Mouse (Mus musculus) heart, embryonic 13.5 days (tissue): Measurements from ENCODE around the gene Igfbp4. TPM values are rescaled to one million over a fixed set of nuclear protein-coding genes. Genes with fewer than 3 reads are reported as not detected.

ENCODE experiments used
- ATAC-seq: fragments of 200-750 bp; cut with Nextera tagmentation; 2 replicates; pipeline ENCODE4 v1.8.0; 2017; ENCODE audit warnings: moderate TSS enrichment; ENCODE audit not compliant: insufficient number of reproducible peaks, low FRiP score, low TSS enrichment; ENCODE audit errors: extremely low read depth
- H3K27ac ChIP-seq: fragments of 300-500 bp; sonication (generic); replicated peaks from 2 replicates; pipeline ENCODE4 v1.5.1; 2015; ENCODE audit warnings: moderate library complexity, mild to moderate bottlenecking, inconsistent platforms
- H3K27me3 ChIP-seq: fragments of 300-500 bp; sonication (generic); replicated peaks from 2 replicates; pipeline ENCODE4 v1.6.1; 2015; ENCODE audit warnings: mild to moderate bottlenecking, inconsistent platforms
- H3K36me3 ChIP-seq: fragments of 300-500 bp; sonication (generic); 2 replicates; pipeline ENCODE4 v1.6.1; 2015; ENCODE audit warnings: mild to moderate bottlenecking, inconsistent platforms
- H3K4me1 ChIP-seq: fragments of 300-500 bp; sonication (generic); 2 replicates; pipeline ENCODE4 v1.6.1; 2015; ENCODE audit warnings: inconsistent platforms
- H3K4me2 ChIP-seq: fragments of 300-500 bp; sonication (generic); 2 replicates; pipeline ENCODE4 v1.6.1; 2015; ENCODE audit warnings: inconsistent platforms, mild to moderate bottlenecking, moderate library complexity
- H3K4me3 ChIP-seq: fragments of 300-500 bp; sonication (generic); 2 replicates; pipeline ENCODE4 v1.5.1; 2015; ENCODE audit warnings: moderate library complexity, mild to moderate bottlenecking, inconsistent platforms
- H3K9ac ChIP-seq: fragments of 300-500 bp; sonication (generic); 2 replicates; pipeline ENCODE4 v1.6.1; 2015; ENCODE audit warnings: inconsistent platforms, mild to moderate bottlenecking, moderate library complexity
- H3K9me3 ChIP-seq: fragments of 300-500 bp; sonication (generic); 2 replicates; pipeline ENCODE4 v1.6.1; 2016; ENCODE audit warnings: inconsistent platforms
- WGBS: fragments of 180-500 bp; shearing (Covaris S2); methylation state at CpG from one replicate; pipeline ENCODE4 v1.1.7; 2015; ENCODE audit warnings: mixed read lengths; 5-methylcytosine and 5-hydroxymethylcytosine counted together
- polyA plus RNA-seq: library from polyadenylated mRNA; unstranded; fragments of >200 nt; fragmentation: Nextera tagmentation; extraction: Ambion mirVana; gene quantifications from 2 replicates; pipeline ENCODE4 v1.2.1, GENCODE M21; 2015

The Igfbp4 gene
- polyA plus RNA-seq: 371 and 397 TPM in 2 replicates

DNA sequence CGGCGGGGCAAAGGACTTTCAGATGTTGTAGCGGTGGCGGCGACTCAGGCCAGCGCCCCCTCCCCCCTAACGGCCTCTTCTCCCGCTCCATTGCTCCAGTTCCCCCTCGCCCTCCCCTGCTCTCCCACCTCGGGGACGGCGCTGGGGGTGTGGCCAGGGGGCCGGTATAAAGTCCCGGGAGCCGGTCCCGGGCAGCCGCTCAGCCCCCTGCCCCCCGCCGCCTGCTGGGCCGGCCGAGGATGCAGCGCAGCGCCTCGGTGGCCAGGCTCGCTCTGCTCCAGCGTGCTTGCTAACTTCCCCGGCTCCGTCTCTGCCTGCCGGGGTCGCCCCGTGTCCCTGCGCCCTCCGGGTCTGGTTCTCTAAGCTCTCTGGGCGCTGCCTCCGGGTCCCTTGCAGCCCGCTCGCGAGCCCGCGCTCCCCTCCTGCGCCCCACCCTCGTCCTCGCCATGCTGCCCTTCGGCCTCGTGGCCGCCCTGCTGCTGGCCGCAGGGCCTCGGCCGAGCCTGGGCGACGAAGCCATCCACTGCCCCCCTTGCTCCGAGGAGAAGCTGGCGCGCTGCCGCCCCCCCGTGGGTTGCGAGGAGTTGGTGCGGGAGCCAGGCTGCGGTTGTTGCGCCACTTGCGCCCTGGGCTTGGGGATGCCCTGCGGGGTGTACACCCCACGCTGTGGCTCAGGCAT lies at the start of gene Igfbp4:
Gene Igfbp4, plus strand, starts transcription at position 194 of the 679 bp plus-strand sequence.
- Histone ChIP-seq H3K27ac (peak within 1 kb of the TSS; percentile 89), H3K9me3 (no peaks in the 10 kb centered on the region)

DNA sequence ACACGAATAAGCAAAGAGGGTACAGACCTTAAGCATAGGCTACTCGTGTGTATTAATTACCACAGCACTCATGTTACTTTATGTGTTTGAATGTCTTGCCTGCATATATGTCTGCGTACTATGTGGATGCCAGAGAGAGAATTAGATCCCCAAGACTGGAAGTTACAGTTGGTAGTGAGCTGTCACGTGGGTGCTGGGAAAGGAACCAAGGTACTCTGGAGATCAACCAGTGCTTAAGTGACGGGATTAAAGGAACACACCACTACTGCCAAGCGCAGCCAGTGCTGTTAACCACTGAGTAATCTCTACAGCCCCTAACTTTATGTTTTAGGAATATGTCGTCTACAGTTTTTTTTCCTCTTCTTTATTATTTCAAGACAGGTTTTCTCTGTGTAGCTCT lies 45.1 kb upstream of the Igfbp4 start:
- H3K4me3 ChIP-seq: no peak overlapping the region
- no peaks in the 10 kb centered on the region for H3K27me3 ChIP-seq
- H3K4me1 ChIP-seq: no peaks in the 10 kb centered on the region
- 91% methylated on average over 7 of the region's 7 CpGs for WGBS
- H3K36me3 ChIP-seq: peaks cover 97% of the 10 kb centered on the region
- no peak for ATAC-seq
- no peak overlapping the region for H3K27ac ChIP-seq
- H3K4me2 ChIP-seq: no peak overlapping the region
- H3K9ac ChIP-seq: no peak overlapping the region
- no peaks in the 10 kb centered on the region for H3K9me3 ChIP-seq

More for the DNA sequence above, at the start of gene Igfbp4:
- peak within 1 kb of the TSS; percentile 65 for H3K4me3 ChIP-seq
- peaks cover 11% of the 10 kb centered on the region for H3K27me3 ChIP-seq
- H3K9ac ChIP-seq: peak within 1 kb of the TSS; percentile 90
- peaks cover 44% of the 10 kb centered on the region for H3K4me1 ChIP-seq
- under 1% methylated on average over 60 of the region's 63 CpGs for WGBS
- ATAC-seq: peak; percentile 68
- peak within 1 kb of the TSS; percentile 88 for H3K4me2 ChIP-seq
- H3K36me3 ChIP-seq: peaks cover 7% of the 10 kb centered on the region

DNA sequence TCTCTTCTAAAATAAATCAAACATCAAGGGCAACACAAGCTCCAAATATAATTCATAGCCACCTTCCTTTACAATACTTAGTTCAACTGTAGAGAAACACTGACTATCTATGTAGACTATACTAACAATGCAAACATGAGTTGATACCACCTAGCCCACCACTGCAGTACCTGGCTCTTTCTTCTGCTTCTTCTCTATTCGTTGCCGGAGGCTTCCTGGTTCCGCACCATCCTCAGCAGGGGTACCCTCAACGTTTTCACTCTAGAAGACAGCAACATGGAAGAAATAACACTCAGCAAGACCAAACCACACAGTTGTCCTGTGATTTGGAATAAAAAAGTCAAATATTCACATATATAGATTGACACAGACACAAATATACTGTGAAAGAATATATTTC lies 43.4 kb upstream of the Igfbp4 start:
- no peaks in the 10 kb centered on the region for H3K9me3 ChIP-seq
- 89% methylated on average over 4 of the region's 4 CpGs for WGBS
- no peak overlapping the region for H3K9ac ChIP-seq
- peaks cover 100% of the 10 kb centered on the region for H3K36me3 ChIP-seq
- H3K4me1 ChIP-seq: no peaks in the 10 kb centered on the region
- H3K4me2 ChIP-seq: no peak overlapping the region
- no peak overlapping the region for H3K4me3 ChIP-seq
- H3K27ac ChIP-seq: no peak overlapping the region
- ATAC-seq: no peak
- no peaks in the 10 kb centered on the region for H3K27me3 ChIP-seq

DNA sequence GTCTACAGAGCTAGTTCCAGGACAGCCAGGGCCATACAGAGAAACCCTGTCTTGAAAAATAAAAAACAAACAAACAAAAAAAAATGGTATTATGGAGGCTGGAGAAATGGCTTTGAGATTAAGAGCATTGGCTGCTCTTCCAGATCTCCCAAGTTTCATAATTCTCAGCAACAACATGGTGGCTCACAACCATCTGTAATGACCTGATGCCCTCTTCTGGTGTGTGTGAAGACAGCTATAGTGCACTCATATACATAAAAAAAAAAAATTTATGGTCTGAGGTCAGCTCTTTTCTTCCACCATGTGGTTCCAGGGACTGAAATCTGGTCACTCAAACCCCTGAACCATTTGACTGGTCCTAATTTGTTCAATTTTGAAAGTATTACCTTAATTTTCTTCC lies 42.3 kb upstream of the Igfbp4 start:
- Histone ChIP-seq H3K4me3 (no peak overlapping the region), H3K9me3 (no peaks in the 10 kb centered on the region), H3K4me2 (no peak overlapping the region), H3K4me1 (no peaks in the 10 kb centered on the region), H3K27ac (no peak overlapping the region), H3K9ac (no peak overlapping the region), H3K27me3 (no peaks in the 10 kb centered on the region), H3K36me3 (peaks cover 100% of the 10 kb centered on the region)
- no peak for ATAC-seq

DNA sequence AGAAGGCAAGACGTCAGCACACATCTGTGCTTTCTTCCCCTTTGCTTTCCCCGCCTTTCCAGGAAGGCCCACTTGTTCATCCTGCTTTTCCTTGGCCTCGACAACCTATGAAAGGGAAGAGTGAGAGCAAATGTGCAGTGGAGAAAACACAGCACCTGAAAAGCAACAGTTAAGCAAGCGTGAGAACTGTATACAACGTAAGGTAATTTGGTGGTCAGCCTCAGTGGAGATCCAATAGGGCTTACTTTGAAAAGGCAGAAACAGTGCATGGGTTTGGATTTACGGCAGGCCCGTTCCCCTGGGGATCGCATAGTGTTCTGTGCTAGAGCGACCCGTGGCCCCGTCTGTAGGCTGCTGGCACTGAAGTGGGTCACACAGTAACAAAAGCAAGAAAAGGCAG lies 41.8 kb upstream of the Igfbp4 start:
- whole genome bisulfite sequencing: 92% methylated on average over 11 of the region's 11 CpGs
- H3K4me3 ChIP-seq: no peak overlapping the region
- no peak overlapping the region for H3K9ac ChIP-seq

DNA sequence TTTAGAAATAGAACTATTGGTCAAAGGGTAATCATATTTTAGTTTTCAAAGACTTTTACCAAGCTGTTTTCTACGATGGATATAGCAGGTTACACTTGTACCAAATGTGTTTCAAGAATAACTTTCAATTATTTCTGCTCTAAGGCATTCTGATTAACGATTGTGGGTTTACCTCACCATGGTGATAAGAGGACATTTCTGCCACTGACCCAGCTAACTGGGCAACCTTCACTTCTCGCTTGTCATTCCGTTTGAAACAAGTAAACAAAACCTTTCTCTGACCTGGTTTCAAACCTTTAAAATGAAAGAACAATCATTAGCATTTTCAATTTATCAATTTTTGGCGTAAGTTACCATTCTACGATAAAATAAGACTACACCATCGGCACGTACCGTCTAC lies 34.3 kb upstream of the Igfbp4 start:
- no peaks in the 10 kb centered on the region for H3K27me3 ChIP-seq
- H3K27ac ChIP-seq: no peak overlapping the region
- H3K4me2 ChIP-seq: no peak overlapping the region
- no peaks in the 10 kb centered on the region for H3K4me1 ChIP-seq
- 91% methylated on average over 9 of the region's 9 CpGs for WGBS
- peaks cover 99% of the 10 kb centered on the region for H3K36me3 ChIP-seq
- no peak overlapping the region for H3K9ac ChIP-seq
- no peaks in the 10 kb centered on the region for H3K9me3 ChIP-seq
- no peak for ATAC-seq
- no peak overlapping the region for H3K4me3 ChIP-seq

More for the DNA sequence above, 41.8 kb upstream of the Igfbp4 start:
- H3K9me3 ChIP-seq: no peaks in the 10 kb centered on the region
- H3K4me1 ChIP-seq: no peaks in the 10 kb centered on the region
- no peak overlapping the region for H3K4me2 ChIP-seq
- no peak for ATAC-seq
- no peaks in the 10 kb centered on the region for H3K27me3 ChIP-seq
- peaks cover 100% of the 10 kb centered on the region for H3K36me3 ChIP-seq
- no peak overlapping the region for H3K27ac ChIP-seq

DNA sequence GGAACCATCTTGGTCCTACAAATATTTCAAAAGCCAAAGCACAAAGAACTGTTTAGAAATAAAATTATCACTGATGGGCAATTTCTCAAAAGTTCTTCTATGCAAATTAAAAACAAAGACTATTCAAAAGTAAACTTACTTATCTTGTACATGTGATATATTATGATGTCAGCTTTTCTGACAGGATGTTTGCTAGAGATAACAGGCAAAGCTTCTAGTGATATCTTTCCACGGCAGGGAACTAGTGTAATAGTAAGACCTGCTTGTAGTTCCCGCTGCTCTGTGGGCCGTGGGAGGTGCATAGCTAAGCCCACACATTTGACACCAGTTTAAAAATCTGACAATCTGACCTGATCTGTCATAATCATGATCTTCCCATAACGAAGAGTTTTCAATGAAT lies 30.9 kb upstream of the Igfbp4 start:
- no peak overlapping the region for H3K4me2 ChIP-seq
- H3K4me1 ChIP-seq: no peaks in the 10 kb centered on the region
- 61% methylated on average over 4 of the region's 4 CpGs for WGBS
- peaks cover 99% of the 10 kb centered on the region for H3K36me3 ChIP-seq
- H3K9ac ChIP-seq: no peak overlapping the region
- no peaks in the 10 kb centered on the region for H3K27me3 ChIP-seq
- H3K27ac ChIP-seq: no peak overlapping the region
- H3K4me3 ChIP-seq: no peak overlapping the region
- ATAC-seq: no peak
- no peaks in the 10 kb centered on the region for H3K9me3 ChIP-seq

DNA sequence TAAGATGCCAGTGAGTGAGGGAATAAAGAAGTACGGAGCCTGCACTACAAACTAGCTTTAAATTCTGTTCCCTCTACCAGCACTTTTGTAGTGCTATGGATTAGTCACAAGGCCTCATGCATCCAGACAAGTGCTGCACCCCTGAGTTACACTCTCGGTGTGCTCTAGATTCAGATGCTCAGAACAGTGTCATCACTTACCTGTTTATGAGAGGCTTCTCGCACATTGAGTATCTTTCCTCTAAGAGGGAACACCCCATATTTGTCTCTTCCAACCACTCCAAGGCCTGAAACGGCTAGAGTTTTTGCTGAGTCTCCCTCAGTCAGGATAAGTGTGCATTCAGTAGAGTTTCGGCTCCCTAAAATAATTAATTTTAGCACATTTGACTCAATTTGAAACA lies 30.3 kb upstream of the Igfbp4 start:
- Histone ChIP-seq H3K36me3 (peaks cover 99% of the 10 kb centered on the region), H3K4me1 (no peaks in the 10 kb centered on the region), H3K4me2 (no peak overlapping the region), H3K4me3 (no peak overlapping the region), H3K9ac (no peak overlapping the region), H3K9me3 (no peaks in the 10 kb centered on the region), H3K27ac (no peak overlapping the region), H3K27me3 (no peaks in the 10 kb centered on the region)
- no peak for ATAC-seq
- WGBS: 93% methylated on average over 5 of the region's 5 CpGs

DNA sequence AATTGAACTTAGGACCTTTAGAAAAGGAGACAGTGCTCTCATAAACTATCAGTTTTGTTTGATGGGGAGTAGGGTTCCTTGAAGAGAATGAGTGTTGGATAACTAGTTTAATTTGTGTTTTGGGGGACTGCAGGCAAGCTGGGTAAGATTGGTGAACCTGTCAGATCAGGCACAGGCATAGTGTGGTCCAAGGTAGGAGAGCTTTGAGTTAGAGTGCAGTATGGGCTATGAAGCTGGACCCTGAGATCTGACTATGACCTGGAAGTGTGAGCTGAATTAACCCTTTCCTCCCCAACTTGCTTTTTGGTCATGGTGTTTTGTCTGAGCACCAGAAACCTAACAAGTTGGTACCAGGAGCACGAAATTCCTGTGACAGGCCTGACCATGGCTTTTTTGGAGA lies 27.2 kb upstream of the Igfbp4 start:
- no peak overlapping the region for H3K4me2 ChIP-seq
- no peak overlapping the region for H3K9ac ChIP-seq
- H3K4me3 ChIP-seq: no peak overlapping the region
- WGBS: 88% methylated on average over 1 of the region's 1 CpGs
- H3K9me3 ChIP-seq: no peaks in the 10 kb centered on the region
- ATAC-seq: no peak
- no peaks in the 10 kb centered on the region for H3K27me3 ChIP-seq
- no peak overlapping the region for H3K27ac ChIP-seq
- H3K4me1 ChIP-seq: no peaks in the 10 kb centered on the region
- peaks cover 99% of the 10 kb centered on the region for H3K36me3 ChIP-seq

DNA sequence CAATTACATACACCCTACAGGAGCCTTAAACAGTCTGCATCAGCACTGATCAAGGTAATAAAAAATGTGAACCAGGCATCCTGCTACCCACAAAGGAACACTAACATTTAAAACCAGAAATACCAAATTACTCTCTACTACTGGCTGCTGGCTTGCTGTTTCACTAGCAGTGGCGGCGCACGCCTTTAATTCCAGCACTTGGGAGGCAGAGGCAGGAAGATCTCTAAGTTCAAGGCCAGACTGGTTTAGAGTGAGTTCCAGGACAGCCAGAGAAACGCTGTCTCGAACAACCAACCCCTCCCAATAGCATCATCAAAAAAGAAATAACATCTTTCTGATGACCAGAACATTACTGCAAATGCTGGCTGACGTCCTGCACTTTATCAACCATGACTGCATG lies 21.2 kb upstream of the Igfbp4 start:
- Histone ChIP-seq H3K4me3 (no peak overlapping the region), H3K9ac (no peak overlapping the region), H3K4me2 (no peak overlapping the region), H3K4me1 (peaks cover 28% of the 10 kb centered on the region), H3K9me3 (no peaks in the 10 kb centered on the region), H3K36me3 (peaks cover 73% of the 10 kb centered on the region), H3K27me3 (no peaks in the 10 kb centered on the region), H3K27ac (no peak overlapping the region)
- ATAC-seq: no peak
- WGBS: 92% methylated on average over 6 of the region's 6 CpGs

DNA sequence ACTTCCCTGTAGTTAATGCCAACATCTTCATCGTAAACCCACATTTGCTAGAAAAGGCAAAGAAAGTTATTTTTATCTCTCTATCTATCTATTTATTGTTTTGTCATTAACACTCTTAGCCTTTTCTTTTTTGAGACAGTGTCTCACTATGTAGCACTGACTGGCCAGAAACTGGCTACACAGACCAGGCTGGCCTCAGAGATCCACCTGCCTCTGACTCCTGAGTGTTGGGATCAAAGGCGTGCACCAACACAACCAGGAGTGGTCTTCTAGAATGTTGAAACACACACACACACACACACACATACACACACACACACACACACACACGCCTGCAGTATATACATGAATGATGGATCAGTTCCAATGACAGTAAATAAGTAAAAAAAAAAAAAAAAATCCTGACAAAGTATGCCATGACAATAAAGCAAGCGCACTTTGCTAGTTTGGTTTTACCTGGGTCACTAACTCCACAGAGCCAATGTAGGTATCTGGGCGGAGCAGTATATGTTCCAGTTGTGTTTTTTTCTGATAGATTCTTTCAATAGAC lies 18.6 kb upstream of the Igfbp4 start:
- peak overlapping the region; percentile 89 for H3K9ac ChIP-seq
- no peaks in the 10 kb centered on the region for H3K9me3 ChIP-seq
- 72% methylated on average over 5 of the region's 5 CpGs for WGBS
- peak overlapping the region; percentile 79 for H3K4me2 ChIP-seq
- no peak for ATAC-seq
- H3K4me1 ChIP-seq: peaks cover 30% of the 10 kb centered on the region
- no peaks in the 10 kb centered on the region for H3K27me3 ChIP-seq
- H3K36me3 ChIP-seq: peaks cover 47% of the 10 kb centered on the region
- H3K4me3 ChIP-seq: peak overlapping the region; percentile 89
- H3K27ac ChIP-seq: no peak overlapping the region

DNA sequence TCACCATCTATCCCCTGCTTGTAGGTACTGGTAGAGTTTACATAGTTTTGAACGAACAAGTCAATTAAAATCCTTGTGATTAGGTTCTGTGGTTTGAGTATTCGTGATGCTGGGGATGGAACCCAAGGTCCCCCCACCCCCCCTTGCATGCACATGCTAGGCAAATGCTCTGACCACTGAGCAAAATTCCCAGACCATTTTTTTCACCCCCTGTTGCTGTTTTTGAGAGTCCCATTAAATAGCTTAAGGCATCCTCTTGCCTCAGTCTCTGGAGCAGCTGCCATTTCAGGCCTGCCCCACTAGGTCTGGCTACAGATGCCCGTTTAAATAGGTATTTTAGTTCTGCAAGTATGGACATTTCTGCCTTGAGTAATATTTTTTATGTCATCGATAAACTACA lies 17.9 kb upstream of the Igfbp4 start:
- Histone ChIP-seq H3K9ac (peak overlapping the region; percentile 89), H3K4me3 (peak overlapping the region; percentile 89), H3K27ac (peak overlapping the region; percentile 75; the same call in 1 of the 2 replicates), H3K4me1 (peaks cover 30% of the 10 kb centered on the region), H3K27me3 (no peaks in the 10 kb centered on the region), H3K4me2 (peak overlapping the region; percentile 79), H3K36me3 (peaks cover 41% of the 10 kb centered on the region), H3K9me3 (no peaks in the 10 kb centered on the region)
- no peak for ATAC-seq
- 11% methylated on average over 4 of the region's 4 CpGs for WGBS
